Mouse (Mus musculus): ENCODE data around the gene Msto1. TPM values are rescaled to one million over a fixed set of nuclear protein-coding genes. Genes with fewer than 3 reads are reported as not detected.

Gene Msto1
- polyA plus RNA-seq, 1 experiment, result 17.9 TPM

DNA sequence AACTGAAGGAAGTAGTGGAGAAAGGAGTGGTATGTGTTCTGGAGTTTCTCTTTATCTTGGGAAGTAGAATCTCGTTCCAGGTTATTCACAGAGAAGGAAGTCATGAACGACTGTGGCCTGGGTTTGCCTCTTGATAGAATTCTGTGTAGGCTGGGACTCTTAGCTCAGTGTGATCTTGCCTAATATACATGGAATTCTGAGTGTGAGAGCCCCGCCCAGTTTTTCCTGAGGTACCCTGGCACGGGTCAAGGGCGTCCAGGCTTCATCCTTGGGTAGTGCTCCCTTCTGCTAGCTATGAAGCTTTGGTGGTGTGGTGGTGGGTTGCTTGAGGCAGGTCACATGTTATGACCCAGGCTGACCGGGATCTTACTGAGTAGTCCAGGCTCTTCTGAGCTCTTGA lies 58.0 kb downstream of the Msto1 start:
- no peak for DNase-seq (ENCODE audit: low read depth in 1 of 2, low spot score in 2 of 2)
- Histone ChIP-seq H3K27me3 (ENCODE audit: control insufficient read depth, insufficient read depth, low read length) (no peaks in the 10 kb centered on the region), H3K36me3 (ENCODE audit: control insufficient read depth, insufficient read depth, low read length) (peaks cover 38% of the 10 kb centered on the region), H3K4me1 (ENCODE audit: control insufficient read depth, insufficient read depth, insufficient read length) (no peaks in the 10 kb centered on the region), H3K4me3 (ENCODE audit: extremely low read depth, insufficient read depth, insufficient read length) (no peak overlapping the region), H3K27ac (ENCODE audit: insufficient read depth, low read length) (no peak overlapping the region)
- no peak for TF ChIP-seq CTCF (IDR thresholded peaks at IDR 0.05; ENCODE audit: extremely low read depth, insufficient read depth, insufficient read length, insufficient replicate concordance)
- no peak for TF ChIP-seq POLR2A (IDR thresholded peaks at IDR 0.05; ENCODE audit: low read depth, low read length)
- 88% methylated on average over 6 of the region's 6 CpGs for WGBS

Other genes starting within 250 kb of the Msto1 start
- 36.0 and 40.5 TPM in 2 replicates for gene Khdc4, start 228.2 kb downstream of the Msto1 start, polyA plus RNA-seq (2012; rRNA removed)
- 28.3 and 32.9 TPM in 2 replicates for gene Rit1, start 197.2 kb downstream of the Msto1 start, polyA plus RNA-seq (2012; rRNA removed)
- 3.6 and 5.0 TPM in 2 replicates for gene Syt11, start 138.8 kb downstream of the Msto1 start, polyA plus RNA-seq (2012; rRNA removed)
- gene Gon4l, start 78.8 kb downstream of the Msto1 start, polyA plus RNA-seq (2012; rRNA removed), result 13.6 and 14.2 TPM in 2 replicates
- 5.7 and 6.0 TPM in 2 replicates for gene Ash1l, start 36.6 kb upstream of the Msto1 start, polyA plus RNA-seq (2012; rRNA removed)
- gene Dap3, start 37.2 kb upstream of the Msto1 start, polyA plus RNA-seq (2012; rRNA removed), result 23.7 and 26.4 TPM in 2 replicates
- 42.5 and 54.1 TPM in 2 replicates for gene Rusc1, start 179.3 kb upstream of the Msto1 start, polyA plus RNA-seq (2012; rRNA removed)
- gene Gm43738, start 187.1 kb upstream of the Msto1 start, polyA plus RNA-seq (2012; rRNA removed), result not detected in 2 replicates
- 25.6 and 30.6 TPM in 2 replicates for gene Fdps, start 188.0 kb upstream of the Msto1 start, polyA plus RNA-seq (2012; rRNA removed)
- gene Pklr, start 222.1 kb upstream of the Msto1 start, polyA plus RNA-seq (2012; rRNA removed), result 10.0 and 10.2 TPM in 2 replicates
- gene Hcn3, start 246.2 kb upstream of the Msto1 start, polyA plus RNA-seq (2012; rRNA removed), result 2.7 and 3.3 TPM in 2 replicates